Mouse (Mus musculus) CD4-positive, CD25-positive, alpha-beta regulatory T cell, adult 2 months (primary cell): ENCODE results near the gene Col9a2.

Experiments
- DNase-seq: peaks from one replicate; pipeline ENCODE4 v3.0.0-alpha.2; 2012; ENCODE audit warnings: low read depth, low spot score

Gene Col9a2

DNA sequence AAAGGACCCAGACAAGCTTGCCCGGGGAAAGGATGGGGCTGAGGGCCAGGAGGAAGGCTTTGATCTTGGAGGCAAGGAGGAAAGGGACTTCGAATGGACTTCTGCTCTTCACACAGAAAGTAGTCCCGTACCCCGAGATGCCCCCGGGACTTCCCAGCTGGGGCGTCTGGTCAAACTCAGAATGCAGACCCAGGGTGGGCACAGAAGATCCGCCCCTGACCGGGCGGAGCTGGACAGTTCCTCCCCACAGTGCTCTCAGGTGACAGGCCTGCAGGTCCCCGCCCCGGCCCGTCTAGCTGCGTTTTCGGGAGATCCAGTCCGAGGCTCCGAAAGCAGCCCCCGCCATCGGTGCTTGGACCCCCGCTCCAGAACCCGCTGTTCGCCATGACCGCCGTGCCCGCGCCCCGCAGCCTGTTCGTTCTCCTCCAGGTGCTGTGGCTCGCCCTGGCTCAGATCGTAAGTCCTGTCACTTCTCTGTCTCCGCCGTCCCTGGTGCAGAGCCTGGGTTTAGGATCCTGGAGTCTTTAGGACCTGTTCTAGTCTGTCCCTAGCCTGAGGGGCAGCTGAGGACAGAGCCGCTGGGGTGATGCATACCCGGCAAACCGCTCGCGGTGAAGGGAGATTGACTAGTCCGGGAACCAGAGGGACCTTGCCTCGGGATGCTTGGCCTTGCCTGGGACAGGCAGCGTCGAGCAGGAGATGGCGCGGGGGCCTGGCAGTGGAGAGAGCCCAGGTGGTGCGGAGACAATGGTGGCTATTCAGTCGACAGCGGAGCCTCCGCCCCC, at the start of gene Col9a2:
Col9a2 (plus strand) TSS at position 55 of the 785 bp plus-strand sequence.
- peak; percentile 15 for DNase-seq

DNA sequence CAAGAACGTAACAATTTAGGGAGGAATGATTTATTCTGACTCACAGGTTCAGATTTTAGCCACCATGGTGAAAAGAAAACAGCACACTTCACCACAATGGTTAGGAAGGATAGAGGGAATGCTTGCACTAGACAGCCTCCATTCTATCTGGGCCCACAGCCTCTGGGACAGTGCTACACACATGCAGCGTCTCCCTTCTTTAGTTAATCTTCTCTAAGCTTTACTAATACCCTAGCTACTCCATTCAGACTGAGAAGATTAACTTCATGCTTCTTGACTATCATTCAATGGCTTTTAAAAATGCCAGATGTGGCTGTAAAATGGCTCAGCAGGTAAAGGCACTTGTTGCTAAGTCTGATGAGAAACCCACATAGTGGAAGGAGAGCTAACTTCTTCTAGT, 46.9 kb upstream of the Col9a2 start:
- DNase-seq, result no peak

DNA sequence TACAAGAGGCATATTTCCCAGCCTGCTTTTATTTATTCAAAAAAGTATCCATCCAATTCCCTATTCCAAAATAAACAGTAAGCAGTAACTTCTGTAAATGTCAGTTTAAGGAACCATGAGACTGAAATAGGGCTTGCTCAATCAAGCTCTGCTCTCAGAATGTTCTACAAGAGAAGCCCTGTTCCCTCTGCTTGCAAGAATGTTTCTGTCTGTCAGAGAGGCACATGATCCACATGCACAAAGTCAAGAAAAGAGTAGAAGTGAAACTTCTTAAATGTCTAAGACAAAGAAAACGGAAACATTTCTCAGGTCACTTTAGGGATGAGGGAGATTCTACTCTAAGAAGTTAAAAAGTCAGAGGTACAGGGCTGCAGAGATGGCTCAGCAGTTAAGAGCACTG, 46.2 kb upstream of the Col9a2 start:
- DNase-seq, result no peak

DNA sequence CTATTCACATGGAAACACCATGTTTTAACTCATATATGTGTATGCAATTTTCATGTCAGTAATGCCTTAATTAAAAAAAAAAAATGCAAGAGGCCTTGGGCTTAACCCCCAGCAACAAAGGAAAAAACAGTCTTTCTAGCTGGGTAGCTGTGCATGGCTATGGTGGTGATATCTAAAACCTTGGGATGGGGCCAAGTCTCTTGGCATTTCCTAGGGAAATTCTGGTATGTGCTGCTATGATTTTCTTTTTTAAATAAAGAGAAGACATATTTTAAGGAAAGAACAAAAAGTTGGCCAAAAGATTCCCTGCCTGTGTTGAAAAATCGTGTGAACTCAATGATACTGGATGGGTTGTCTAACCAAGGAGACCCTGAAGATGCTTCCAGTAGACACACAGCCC, 43.3 kb upstream of the Col9a2 start:
- DNase-seq, result no peak

DNA sequence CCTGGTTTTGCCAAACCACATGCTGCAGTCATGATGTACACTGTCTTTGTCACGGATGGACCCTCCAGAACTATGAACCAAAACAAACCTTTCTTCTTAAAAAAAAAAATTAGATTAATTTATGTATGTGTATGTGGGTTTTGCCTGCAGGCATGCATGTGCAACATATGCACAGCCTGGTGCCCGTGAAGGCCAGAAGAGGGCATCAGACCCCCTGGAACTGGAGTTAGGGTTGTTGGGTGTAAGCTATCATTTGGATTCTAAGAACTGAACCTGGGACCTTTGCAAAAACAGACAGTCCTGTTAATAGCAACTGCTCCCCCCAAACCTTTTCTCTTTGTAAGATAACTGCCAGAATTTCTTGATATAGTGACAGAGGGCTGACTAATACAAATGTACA, 38.1 kb upstream of the Col9a2 start:
- DNase-seq, result peak; percentile 43

GRCm38 (mm10) chr4:121001659-121002058, 37.5 kb upstream of the Col9a2 start:
- DNase-seq, result no peak

DNA sequence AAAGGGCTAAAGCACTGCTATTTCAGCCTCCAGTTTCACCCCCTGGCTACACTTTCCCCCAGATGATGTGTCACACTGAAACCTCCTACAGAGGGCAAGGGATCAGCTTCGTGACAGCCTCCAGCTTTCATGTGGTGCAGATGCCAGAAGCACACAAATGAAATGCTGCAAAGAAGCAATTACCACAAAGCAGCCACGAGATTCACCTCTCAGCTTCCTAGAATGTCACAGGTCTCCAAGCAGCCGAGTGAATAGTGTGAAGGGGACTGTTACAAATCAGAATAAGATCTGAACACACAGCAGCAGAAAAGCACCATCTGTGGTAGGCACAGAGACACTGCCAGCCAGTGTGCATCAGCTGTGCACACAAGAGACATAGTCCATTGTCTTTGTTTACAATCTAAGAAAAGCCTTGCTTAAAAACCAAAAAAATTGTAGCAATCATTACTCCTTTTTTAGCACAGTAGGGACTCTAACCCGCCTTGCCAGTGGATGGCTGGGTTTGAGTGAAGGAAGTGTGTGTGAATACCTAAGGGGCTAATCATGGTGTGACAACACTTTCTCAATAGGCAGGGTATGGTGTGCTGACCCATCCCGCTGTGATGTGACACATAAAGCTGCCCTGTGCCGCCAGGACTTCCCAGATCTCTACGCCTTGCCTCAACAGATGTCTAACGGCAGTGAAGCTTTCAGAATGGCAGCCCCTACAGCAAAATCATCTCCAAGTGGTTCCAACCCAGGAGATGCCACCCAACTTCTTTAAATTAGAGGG, 36.6 kb upstream of the Col9a2 start:
- DNase-seq, result peak; percentile 68

DNA sequence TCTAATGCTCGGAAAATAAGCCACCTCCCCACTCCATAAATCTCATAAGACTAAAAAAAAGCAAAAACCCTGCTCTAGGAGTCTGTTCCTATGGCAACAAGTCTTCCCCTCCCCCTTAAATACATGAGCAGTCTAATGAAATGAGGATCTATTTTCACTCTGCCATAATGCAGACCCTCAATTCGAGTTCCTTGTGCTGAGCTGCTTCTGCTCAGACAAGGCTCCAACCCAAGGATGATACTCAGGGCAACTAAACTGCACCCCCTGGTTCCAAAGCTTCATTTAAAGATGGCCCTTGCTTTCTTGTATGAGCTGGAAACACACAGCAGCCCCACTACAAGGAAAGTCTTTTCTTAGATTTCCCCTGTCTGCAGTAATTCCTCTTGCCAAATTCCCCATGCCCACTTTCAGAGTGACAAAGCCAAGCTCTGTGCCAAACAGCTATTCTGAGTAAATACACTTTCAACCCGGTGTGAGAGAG, 35.5 kb upstream of the Col9a2 start:
- no peak for DNase-seq

- peak; percentile 60 for DNase-seq
Observed at GRCm38 (mm10) chr4:121004679-121005078, 34.5 kb upstream of the Col9a2 start.

GRCm38 (mm10) chr4:121007006-121007405, 32.2 kb upstream of the Col9a2 start:
- DNase-seq, result no peak

DNA sequence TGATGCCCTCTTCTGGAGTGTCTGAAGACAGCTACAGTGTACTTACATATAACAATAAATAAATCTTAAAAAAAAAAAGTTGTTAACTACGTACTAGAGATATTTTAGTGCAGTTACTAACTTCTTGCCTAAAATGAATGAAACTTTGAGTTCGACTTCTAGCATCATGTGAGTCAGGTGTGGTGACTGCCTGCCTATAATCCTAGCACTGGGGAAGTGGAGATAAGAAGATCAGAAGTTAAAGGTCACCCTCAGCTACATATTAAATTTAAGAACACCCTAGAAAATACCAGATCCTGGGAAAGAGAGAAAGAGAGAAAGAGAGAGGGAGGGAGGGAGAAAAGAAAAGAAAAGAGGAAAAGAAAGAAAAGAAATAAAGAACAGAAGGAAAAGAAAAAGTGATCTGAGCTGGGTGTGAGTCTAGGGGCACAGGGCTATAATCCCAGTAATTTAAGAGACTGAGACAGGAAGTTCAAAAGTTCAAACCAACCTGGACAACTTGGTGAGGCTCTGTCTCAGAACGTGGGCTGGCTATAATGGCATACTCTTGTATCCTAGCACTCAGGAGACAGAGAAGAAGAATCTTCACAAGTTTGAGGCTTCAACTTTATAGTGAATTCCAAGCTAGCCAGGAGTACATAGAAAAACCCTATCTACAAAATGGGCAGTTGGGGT, 31.0 kb upstream of the Col9a2 start:
- no peak for DNase-seq

GRCm38 (mm10) chr4:121009151-121009550, 30.0 kb upstream of the Col9a2 start:
- DNase-seq, result no peak

DNA sequence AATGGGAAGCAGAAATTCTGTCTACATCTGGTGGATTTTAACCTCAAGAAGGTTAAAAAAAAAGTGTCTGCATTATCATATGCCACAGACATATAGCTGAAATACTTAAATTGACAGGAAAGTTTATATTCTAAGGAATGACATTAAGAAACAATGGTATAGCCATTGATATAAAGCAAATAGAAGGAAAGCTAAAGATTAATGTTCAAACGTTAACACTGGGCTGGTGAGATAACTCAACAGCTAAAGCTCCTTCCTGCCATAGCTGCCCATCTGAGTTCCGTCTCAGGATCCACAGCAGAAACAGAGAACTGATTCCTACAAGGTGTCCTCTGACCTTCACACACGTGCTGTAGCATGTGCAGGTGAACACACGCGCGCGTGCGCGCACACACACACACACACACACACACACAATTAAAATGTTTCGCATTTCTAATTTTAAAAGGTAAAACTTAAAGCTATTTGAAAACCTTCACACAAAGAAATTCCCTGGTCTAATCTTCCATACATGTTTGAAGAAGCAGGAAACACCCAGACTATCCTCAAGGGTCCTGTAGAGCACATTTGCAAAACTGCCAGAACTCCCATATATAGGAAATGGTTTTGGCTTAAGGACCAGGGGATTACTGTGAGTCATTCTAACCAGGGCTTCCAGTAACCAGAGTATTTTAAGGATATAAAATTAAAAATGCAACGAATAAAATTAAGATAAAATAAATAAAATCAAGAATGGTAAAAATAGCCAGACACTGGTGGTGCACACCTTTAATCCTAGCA, 28.2 kb upstream of the Col9a2 start:
- DNase-seq, result no peak

GRCm38 (mm10) chr4:121014594-121015267, 24.5 kb upstream of the Col9a2 start:
- DNase-seq, result no peak

DNA sequence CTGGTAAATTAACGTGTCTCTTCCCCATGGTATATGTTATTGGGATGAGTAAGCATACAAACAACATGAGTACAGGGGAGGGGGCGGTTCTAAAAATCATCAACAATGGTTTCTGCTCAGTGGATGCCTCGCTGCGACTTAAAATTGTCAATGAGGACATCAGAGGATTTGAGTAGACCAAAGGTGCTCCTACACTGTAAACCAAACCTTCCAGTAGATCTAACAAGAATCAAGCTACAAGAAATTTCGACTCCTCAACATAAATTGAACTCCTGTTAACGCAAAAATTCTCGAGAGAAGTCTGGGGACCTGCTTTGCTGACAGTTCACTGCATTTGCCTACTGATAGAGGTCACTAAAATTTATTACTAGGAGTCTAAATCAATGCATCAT, 23.9 kb upstream of the Col9a2 start:
- no peak for DNase-seq

DNA sequence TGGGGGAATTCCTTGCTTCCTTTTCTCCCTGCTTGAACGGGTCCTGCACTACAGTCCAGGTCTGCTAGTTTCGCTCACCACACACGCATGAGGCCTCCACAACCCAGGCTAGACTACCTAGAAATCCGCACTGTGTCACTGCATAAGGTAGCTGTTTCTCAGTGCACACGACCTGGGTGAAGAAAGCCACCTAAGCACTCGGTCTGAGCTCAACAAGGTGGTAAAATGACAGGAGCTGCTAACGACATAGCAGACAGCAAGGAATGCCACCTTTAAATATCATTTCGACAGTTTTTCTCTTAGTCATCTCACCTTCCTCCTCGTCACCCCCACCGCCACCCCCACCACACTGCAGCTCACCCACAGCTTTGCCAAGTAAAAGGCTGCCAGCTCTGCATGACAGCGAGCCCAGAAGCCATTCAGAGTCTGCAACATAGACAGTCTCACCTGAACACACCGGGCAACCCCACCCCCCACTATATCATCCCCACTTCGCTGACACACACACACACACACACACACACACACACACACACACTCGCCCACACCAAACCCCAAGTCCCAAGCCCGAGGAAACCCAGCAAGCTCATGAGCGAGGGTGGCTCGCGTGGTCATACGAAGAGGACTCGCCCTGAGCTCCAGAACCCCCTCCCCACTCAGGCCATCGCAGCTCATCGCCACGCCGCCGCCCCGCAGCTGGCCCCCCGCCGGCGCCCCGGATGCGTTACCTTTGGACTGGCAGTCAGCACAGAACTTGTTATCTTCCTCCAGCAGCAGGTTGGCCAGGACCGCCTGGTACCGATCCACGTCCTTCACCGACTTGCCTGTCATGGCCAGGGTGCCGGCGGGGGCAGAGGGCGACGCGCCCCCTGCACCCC, 22.9 kb upstream of the Col9a2 start:
- DNase-seq, result peak; percentile 54

DNA sequence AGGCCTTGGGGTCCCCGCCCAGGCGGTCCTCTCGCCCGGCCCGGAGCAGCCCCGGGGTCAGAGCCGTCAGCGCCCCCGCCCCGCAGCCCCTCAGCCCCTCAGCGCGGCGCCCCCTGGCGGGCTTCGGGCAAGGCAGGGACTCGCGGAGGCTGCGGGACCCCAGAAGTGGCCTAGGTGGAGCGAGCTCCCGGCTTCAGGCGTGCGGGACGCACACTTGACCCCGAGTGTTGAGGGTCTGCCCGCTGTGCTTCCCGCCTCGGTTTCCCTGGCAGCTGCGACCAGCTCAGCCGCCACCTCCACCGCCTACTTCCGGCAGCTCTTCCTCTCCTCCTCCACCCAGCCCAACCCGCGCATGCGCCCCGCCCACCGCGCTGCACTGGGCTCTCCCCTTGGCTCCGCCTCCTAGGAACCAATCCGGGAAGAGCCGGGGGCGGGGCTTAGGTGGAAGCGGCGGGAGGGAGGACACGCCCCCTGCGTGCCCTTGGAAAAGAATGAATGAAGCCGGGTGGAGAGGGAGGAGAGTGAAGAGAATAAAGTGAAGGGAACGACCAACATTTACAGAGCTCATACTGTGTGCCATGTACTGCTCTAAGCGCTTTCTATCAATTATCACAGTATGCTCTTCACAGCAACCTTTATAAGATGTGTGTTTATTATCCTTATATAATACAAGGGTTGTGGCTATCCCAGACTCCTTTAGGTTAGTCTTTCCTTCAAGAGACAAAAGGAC, 22.1 kb upstream of the Col9a2 start, which contains the start of gene Smap2:
Smap2 (minus strand) TSS at position 320 of the 730 bp plus-strand sequence.
- DNase-seq, result peak; percentile 96

GRCm38 (mm10) chr4:121018250-121018649, 20.9 kb upstream of the Col9a2 start:
- no peak for DNase-seq
